Comparison of ENCODE assay signal across 8 mouse cellular contexts in genomic region chr13:83733231-83733990, GRCm38 (mm10).
DNase-seq lines count a peak whose midpoint lies in the region; ATAC-seq and TF ChIP-seq lines count a peak whose summit lies in the region.
"Had no signal": no experiment of that assay in that cellular context is flagged by ENCODE, and none has a peak within 500 bp of the region (broad histone marks: within the 10 kb centered on the region; RNA-seq: fewer than 3 reads in every experiment).

No protein-coding gene starts in this region.

- no peak for DNase-seq in liver, adult 2 months (ENCODE audit: extremely low read depth, low read depth, low spot score)
- DNase-seq in liver: no peak
- DNase-seq in cerebellum, postnatal 14 days: peak; percentile 68 to 78
- DNase-seq in hindbrain, postnatal 0 days (ENCODE audit: low spot score): peak; percentile 67
- no peak for DNase-seq in gastrocnemius, adult 8-10 months (ENCODE audit: low spot score in 2 of 2)
- DNase-seq in urinary bladder, postnatal 10 days (ENCODE audit: low spot score): no peak

- no peaks in the 10 kb centered on the region for H3K36me3 ChIP-seq in liver, adult 2 months (ENCODE audit: control insufficient read depth, insufficient read depth, low read length)
- H3K36me3 ChIP-seq in hindbrain, postnatal 0 days (ENCODE audit: insufficient read depth, low read length): peaks cover 2% of the 10 kb centered on the region; the same call in 1 of the 2 replicates
- H3K36me3 ChIP-seq in neural tube, embryonic 13.5 days: peaks cover 21% of the 10 kb centered on the region

- H3K27ac ChIP-seq in liver, adult 2 months (replicated peaks; ENCODE audit: insufficient read depth, low read depth, low read length): no peak overlapping the region
- peak overlapping the region; percentile 100 for H3K27ac ChIP-seq in hindbrain, postnatal 0 days
- H3K27ac ChIP-seq in neural tube, embryonic 13.5 days (replicated peaks): peak overlapping the region; percentile 100
- H3K27ac ChIP-seq: macrophage had no signal

- no peak for TF ChIP-seq POLR2A in liver, adult 2 months (IDR thresholded peaks at IDR 0.05; ENCODE audit: extremely low read depth, insufficient read depth, low read length)

- TF ChIP-seq CTCF in liver, adult 2 months (IDR thresholded peaks at IDR 0.05; ENCODE audit: low read depth, low read length): no peak
- no peak for TF ChIP-seq CTCF in hindbrain, postnatal 0 days (IDR thresholded peaks at IDR 0.05; ENCODE audit: low read depth)

- no peak for ATAC-seq in hindbrain, postnatal 0 days
- no peak for ATAC-seq in neural tube, embryonic 13.5 days (ENCODE audit: low read depth)

- 8% methylated on average over 24 of the region's 24 CpGs for WGBS in liver, adult 2 months
- WGBS in hindbrain, postnatal 0 days: under 1% methylated on average over 24 of the region's 24 CpGs
- WGBS in neural tube, embryonic 13.5 days: 1% methylated on average over 23 of the region's 24 CpGs

- no peaks in the 10 kb centered on the region for H3K9me3 ChIP-seq in hindbrain, postnatal 0 days (ENCODE audit: low read length)
- no peaks in the 10 kb centered on the region for H3K9me3 ChIP-seq in neural tube, embryonic 13.5 days

- H3K79me2 ChIP-seq in liver, adult 2 months (ENCODE audit: control insufficient read depth, insufficient read depth, low read length): no peaks in the 10 kb centered on the region

- H3K4me1 ChIP-seq in liver, adult 2 months (ENCODE audit: control insufficient read depth, insufficient read depth, low read length): 0 out of 2 replicates have a peak, but pooled peaks cover 3% of the 10 kb centered on the region
- H3K4me1 ChIP-seq in hindbrain, postnatal 0 days (ENCODE audit: insufficient read depth, low read length): no peaks in the 10 kb centered on the region
- H3K4me1 ChIP-seq in neural tube, embryonic 13.5 days (replicated peaks): no peaks in the 10 kb centered on the region; the same call in 1 of the 2 replicates

- H3K4me3 ChIP-seq in liver, adult 2 months (ENCODE audit: insufficient read depth, low read depth, low read length): 0 out of 2 replicates have a peak overlapping the region, but pooled peaks have one; percentile 11
- peak overlapping the region; percentile 79 for H3K4me3 ChIP-seq in hindbrain, postnatal 0 days (ENCODE audit: low read length)
- H3K4me3 ChIP-seq in neural tube, embryonic 13.5 days: peak overlapping the region; percentile 84

- H3K9ac ChIP-seq in liver, adult 2 months (ENCODE audit: low read depth, low read length): no peak overlapping the region
- peak overlapping the region; percentile 100 for H3K9ac ChIP-seq in hindbrain, postnatal 0 days (replicated peaks; ENCODE audit: low read length)
- H3K9ac ChIP-seq in neural tube, embryonic 13.5 days: peak overlapping the region; percentile 100

- peaks cover 31% of the 10 kb centered on the region for H3K27me3 ChIP-seq in liver, adult 2 months (ENCODE audit: control insufficient read depth, insufficient read depth, low read length)
- H3K27me3 ChIP-seq in hindbrain, postnatal 0 days (ENCODE audit: insufficient read depth, low read length): no peaks in the 10 kb centered on the region
- no peaks in the 10 kb centered on the region for H3K27me3 ChIP-seq in neural tube, embryonic 13.5 days

- peak overlapping the region; percentile 89 for H3K4me2 ChIP-seq in hindbrain, postnatal 0 days (ENCODE audit: low read depth, low read length)
- peak overlapping the region; percentile 69 for H3K4me2 ChIP-seq in neural tube, embryonic 13.5 days

Comparison
In these comparisons a context has a peak if more than half of its experiments do, and no peak if none do; other contexts are left out.
1. DNase-seq: peak in cerebellum, postnatal 14 days (2 of 2) and hindbrain, postnatal 0 days (single experiment); none in liver, adult 2 months (single experiment), liver (single experiment), gastrocnemius, adult 8-10 months (0 of 2) and urinary bladder, postnatal 10 days (single experiment).
2. H3K4me3 ChIP-seq: peak in every context shown above with its lines; median percentile 84 in neural tube, embryonic 13.5 days; 79 in hindbrain, postnatal 0 days; 11 in liver, adult 2 months.